Mouse (Mus musculus) CH12.LX (cell line): ENCODE measurements at regions not wholly inside any gene's neighbourhood (a gene's known extent, or its start where the extent isn't known, plus 50 kb on each side); places are given as distances from the start of the nearest gene placed in this dataset.

Source experiments
- MAFK ChIP-seq: IDR thresholded peaks from 2 replicates; pipeline ENCODE4 v1.6.1; 2011; ENCODE audit warnings: low read length, improper control_type of control experiment; ENCODE audit not compliant: insufficient replicate concordance
- MYC ChIP-seq: IDR thresholded peaks from 2 replicates; pipeline ENCODE4 v1.6.1; 2011; ENCODE audit warnings: low read depth, mild to moderate bottlenecking, improper control_type of control experiment, low read length
- ZC3H11A ChIP-seq: IDR thresholded peaks from 2 replicates; pipeline ENCODE4 v1.6.1; 2012; ENCODE audit warnings: low read depth, mild to moderate bottlenecking, inconsistent platforms, low read length, improper control_type of control experiment
- ZKSCAN1 ChIP-seq: IDR thresholded peaks from 2 replicates; pipeline ENCODE4 v1.6.1; 2012; ENCODE audit warnings: low read depth, inconsistent platforms, low read length, improper control_type of control experiment, borderline replicate concordance
- ZMIZ1 ChIP-seq: IDR thresholded peaks from 2 replicates; pipeline ENCODE4 v1.6.1; 2012; ENCODE audit warnings: low read depth, mild to moderate bottlenecking, inconsistent platforms, low read length, improper control_type of control experiment

DNA sequence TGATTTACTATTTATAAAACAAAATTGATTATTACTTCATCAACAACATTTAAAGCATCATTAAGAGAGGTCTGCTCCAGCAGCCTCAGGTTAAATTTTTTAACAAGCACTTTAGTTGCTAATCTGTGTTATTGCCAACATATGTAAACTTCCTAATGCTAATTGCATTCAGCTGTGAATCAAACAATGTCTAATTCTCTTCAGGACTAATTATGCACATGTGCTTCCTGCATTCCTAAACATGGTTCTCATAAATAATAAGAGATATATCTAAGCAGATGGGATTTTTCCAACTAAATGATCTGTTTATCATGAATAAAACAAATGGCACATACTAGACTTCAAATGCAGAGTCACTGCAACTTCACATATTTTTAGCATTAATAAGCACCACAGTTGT lies 357.5 kb downstream of the Mdfic start:
- TF ChIP-seq ZC3H11A (no peak), MAFK (no peak), MYC (no peak), ZKSCAN1 (no peak), ZMIZ1 (no peak)
